Mouse (Mus musculus) urinary bladder, postnatal 10 days (tissue): ENCODE results near the gene Thpo.

Source experiments
- DNase-seq: peaks from one replicate; pipeline ENCODE4 v3.0.0; 2022; ENCODE audit warnings: low spot score

Thpo gene

DNA sequence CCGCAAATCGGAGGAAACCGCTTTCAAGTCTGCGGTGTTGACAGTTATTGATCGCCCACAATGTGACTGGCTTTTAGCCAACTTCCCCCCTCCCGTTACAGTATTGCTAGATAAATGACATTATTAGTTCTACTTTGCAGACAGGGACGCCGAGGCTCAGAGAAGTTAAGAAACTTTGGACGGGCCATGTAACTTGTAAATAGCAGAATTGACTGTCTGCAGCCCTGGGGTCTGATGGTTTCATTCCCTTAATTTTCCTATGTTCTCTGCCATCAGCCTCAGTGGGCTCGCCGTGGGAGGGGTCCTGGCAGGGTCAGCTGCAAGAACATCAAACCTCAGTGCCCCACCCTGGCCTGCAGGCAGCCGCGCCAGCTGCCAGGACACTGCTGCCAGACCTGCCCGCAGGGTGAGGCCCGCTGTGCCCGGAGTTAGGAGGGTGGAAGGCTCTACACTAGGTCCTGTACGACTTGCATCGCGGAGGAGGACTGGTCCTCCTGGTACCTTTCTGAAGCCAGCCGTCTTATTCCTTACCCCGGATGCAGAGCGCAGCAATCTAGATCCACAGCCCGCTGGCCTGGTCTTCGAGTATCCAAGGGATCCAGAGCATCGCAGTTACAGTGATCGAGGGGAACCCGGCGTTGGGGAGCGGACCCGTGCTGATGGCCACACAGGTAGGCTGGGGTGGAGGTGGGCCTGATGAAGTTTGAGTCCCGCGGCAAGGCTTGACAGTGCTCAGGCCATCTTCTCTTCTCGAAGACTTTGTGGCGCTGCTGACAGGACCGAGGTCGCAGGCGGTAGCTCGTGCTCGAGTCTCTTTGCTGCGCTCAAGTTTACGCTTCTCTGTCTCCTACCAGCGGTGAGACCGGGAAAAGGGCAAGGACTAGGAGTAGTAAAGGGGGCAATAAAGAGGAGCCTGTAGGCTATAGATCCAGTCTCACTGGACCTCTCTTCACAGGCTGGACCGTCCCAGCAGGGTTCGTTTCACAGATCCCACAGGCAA lies at the start of gene Thpo:
TSS of gene Thpo (minus strand) at position 781 of the 1,000 bp plus-strand sequence.
- DNase-seq = no peak

DNA sequence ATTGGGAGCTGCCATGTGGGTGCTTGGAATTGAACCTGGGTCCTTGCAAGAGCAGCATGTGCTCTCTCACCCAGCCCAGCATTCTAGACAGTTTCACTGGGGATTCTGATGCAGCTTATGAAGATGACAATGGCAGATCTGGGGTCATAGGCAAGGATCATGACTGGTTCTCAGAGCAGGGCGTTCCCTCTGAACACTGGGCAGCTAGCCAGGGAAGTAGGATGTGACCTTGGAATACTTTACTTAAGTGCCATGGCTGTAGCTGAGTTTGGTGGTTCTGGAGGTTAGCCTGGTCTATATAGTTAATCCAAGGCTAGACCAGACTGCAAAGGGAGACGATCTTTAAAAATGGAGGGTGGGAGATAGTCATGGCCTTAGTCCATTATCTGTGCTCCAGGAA lies 49.6 kb upstream of the Thpo start:
- DNase-seq = no peak

DNA sequence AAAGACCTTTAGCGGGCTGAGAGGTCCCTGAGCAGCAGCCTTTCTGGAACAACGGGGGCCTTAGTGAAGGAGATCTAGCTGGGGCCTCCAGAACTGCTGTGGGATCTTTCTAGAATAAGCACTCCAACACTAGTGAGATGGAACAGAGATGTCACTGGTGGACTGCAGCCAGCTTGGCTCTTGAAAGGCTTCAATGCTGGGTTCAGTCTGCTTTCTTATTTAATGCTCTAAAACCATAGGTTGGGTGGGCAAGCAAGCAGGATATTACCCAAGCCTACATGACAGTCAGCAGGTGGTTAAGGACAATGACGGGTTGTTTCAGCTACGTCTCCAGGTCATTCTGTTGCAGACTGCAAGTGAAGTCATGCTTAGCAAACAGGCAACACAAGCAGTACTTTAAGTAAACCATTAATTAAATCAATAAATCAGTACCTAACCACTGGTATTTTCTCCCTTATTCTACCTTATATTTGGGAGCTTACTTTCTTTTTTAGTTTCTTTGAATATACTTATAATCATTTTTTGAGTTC lies 46.9 kb upstream of the Thpo start:
- DNase-seq = no peak

DNA sequence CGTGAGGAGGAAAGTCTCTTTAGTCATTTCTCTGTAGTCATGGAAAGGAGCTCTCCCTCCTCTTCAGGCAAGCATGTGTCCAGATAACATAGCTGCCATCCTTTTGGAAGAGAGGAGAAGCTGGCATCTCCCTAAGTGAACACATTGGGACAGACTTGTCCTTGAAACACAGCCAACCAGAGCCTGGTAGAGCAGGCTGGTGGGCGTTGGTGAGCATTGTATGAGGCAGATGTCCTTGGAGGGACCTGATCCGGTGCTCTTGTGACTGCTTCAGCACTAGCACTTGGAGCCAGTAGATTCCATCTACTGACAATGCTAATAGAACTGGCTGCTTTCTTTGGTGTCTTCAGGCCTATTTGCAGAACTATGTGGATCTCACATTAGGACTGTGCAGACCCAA lies 45.5 kb upstream of the Thpo start:
- DNase-seq = no peak

DNA sequence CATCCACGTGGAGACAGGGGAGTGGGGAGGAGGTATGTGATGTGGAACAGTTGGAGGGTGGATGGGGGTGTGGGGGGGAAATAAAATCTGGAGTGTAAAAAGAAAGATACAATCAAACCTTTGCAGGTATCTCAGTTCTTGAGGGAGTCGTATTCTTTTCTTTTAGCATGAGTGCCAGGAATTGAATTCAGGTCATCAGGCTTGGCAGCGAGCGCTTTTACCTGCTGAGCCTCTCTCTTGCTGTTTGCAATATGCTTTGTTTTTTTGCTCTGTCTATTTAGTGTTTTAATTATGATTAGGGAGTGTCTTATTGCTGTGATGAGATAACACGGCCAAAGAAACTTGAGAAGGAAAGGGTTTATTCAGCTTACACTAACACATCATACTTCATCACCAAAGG lies 40.7 kb upstream of the Thpo start:
- no peak for DNase-seq

DNA sequence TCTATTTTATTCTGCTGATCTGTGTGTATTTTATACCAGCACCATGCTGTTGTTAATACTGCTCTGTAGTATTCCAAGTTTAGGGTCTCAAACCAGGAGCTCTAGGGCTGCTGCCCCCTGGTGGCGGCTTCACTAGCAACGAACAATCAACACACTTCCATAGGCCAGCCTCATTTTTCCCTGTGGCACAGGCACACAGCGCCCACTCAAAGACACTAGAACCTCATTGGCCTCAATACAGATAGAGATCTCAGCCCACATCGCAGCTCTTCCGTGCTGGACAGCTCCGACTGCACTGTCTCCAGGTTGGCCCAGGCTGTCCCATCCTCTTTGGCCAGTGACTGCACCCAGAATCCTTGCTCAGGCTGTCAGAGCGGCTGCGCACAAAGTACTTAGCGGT lies 30.9 kb upstream of the Thpo start:
- DNase-seq = no peak

DNA sequence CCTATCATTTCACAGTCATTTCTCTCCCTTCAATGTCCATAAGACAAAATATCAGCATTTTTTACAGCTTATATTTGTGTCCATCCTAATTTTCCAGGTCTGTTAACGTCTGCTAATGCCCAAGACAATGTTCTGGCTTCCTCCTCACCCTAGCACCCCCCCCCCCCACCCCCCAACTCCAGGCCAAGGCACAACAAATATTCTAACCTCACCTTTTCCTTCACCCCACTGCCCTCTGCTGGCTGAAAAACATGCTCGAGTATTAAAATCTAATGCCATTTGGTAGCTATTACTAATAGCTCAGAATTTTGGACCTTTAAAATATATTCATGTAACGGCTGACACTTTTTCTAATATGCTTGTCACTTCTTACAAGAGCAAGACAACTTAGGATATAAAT lies 27.4 kb upstream of the Thpo start:
- DNase-seq = no peak

DNA sequence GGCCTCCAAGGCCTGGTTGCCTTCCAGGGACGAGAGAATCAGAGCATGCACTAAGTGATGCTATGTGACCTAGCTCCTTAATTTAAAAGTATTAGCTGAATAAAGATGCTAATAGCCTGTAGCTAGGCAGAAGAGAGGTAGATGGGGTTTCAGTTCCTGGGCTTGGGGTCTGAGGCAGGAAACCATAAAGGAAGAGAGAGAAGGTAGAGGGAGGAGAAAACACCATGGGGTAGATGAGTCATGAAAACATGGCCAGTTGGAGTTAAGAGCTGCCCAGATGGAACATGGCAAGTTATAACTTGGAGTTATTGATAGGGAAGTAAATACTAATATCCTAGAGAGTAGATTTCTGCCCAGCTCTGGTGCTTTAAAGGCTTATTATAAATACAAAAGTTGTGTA lies 23.1 kb upstream of the Thpo start:
- DNase-seq = no peak

DNA sequence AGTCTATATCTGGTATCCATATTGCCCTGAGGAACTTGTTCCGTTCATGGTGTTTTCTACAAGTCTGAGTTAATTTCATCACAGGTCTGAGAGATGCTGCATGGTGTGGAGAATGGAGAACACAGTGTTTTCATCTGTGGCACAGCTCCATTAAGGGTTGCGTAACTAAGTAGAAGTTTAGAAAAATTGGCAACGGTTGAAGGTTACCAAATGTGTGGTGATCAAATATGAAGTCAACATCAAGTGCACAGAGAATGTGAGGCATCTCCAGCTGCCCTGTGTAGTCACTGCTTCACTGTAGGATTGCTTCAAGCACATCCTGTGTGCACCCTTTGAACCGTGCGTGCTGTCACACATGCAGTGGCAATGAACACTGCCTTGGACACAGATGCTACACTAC lies 21.7 kb upstream of the Thpo start:
- no peak for DNase-seq

DNA sequence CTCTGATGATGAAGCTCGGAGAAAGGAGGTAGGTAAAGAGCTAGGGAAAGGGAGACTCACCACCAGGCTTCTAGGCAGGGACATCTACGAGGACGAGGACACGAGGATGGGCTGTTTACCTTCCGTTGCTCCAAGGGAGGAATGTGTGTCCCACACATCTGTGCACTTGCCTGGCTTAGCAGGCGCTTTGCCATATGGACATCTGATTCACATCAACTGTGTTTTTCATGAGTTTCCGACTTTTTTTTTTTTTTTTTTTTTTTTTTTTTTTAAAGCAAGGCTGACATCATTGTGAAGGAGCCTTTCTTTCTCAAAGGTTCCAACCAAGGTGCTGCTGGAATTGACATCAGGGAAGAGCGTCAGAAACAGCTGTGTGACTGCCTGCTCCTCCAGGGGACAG lies 16.2 kb upstream of the Thpo start:
- DNase-seq = no peak

DNA sequence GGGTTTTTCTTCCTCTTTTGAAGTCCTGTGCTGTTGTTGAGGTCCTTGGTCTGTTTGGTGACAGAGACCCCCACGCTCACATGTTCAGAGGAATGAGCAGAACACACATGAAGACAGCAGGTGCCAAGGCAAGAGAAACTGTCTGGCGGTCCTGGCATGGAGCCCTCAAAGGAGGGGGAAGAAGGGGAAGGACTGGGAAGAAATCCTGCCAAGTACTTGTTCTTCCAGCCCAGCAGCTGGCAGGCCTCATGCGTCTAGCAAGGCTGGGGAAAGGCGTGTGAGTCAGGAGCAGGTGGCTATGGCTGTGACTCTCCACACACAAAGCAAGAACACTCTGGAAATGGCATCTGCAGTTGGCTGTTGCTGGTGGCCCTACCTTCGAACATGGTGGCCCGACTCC lies 12.3 kb upstream of the Thpo start:
- no peak for DNase-seq

DNA sequence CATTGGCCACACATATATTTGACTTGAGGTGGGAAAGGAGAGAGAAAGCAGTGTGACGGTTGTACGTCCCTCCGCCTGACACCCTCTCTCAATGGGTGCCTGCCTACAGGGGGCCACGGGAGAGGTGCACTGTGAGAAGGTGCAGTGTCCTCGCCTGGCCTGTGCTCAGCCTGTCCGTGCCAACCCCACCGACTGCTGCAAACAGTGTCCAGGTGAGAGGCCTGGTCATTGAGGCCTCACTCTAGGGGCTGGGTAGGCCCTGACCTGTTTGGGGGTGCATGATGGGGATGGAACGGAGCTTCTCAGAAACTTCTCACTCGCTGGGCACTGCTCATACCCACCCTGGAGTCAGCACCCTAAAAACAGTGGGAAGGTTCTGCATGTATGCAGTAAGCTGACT lies 5.5 kb upstream of the Thpo start:
- no peak for DNase-seq

DNA sequence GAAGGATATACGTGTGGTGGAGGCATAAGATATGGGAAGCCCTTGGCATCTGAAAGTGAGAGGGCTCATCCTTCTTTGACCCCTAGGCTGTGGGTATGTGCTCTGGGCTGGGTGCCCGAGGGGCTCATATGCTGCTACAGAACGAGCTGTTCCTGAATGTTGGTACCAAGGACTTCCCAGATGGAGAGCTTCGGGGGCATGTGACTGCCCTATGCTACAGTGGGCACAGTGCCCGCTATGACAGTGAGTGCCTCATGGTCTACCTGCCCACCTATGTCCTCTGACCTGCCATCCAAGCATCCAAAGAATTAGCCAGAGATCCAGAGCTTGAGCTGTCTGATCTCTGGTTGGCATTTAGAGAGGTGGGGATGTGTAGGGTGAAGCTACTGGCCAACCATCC lies 2.5 kb upstream of the Thpo start:
- no peak for DNase-seq

DNA sequence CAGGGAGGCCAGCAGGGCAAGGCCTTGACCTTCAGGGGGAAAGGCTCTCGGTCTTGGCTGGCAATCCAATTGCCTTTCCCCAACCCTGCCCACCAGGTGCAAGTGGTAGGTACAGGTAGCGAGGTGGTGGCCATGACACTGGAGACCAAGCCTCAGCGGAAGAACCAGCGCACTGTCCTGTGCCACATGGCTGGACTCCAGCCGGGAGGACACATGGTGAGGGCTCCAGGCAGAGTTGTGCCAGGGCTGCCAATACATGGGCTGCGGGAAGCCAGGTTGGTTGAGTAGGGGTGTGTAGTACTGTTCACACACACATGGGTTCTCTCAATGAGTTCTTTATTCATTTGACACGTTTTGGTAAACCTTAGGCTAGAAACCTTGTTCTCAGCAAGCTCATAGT lies 1.9 kb upstream of the Thpo start:
- DNase-seq = no peak

DNA sequence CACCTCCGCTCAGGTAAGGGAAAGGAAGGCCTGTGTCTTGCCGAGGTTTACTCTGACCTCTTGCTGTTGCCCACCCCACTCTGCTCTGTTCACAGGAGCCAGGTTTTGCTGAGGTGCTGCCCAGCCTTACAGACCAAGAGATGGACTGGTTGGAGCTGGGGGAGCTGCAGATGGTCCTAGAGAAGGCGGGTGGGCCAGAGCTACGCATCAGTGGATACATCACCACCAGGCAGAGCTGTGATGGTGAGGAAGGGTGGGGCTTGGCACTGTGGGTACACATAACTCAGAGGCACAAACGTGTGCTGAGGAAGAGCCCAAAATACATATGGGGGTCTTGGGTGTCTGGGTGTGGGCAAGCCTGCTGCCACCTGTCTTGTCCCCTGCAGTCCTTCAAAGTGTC lies 1.3 kb upstream of the Thpo start:
- DNase-seq = no peak

DNA sequence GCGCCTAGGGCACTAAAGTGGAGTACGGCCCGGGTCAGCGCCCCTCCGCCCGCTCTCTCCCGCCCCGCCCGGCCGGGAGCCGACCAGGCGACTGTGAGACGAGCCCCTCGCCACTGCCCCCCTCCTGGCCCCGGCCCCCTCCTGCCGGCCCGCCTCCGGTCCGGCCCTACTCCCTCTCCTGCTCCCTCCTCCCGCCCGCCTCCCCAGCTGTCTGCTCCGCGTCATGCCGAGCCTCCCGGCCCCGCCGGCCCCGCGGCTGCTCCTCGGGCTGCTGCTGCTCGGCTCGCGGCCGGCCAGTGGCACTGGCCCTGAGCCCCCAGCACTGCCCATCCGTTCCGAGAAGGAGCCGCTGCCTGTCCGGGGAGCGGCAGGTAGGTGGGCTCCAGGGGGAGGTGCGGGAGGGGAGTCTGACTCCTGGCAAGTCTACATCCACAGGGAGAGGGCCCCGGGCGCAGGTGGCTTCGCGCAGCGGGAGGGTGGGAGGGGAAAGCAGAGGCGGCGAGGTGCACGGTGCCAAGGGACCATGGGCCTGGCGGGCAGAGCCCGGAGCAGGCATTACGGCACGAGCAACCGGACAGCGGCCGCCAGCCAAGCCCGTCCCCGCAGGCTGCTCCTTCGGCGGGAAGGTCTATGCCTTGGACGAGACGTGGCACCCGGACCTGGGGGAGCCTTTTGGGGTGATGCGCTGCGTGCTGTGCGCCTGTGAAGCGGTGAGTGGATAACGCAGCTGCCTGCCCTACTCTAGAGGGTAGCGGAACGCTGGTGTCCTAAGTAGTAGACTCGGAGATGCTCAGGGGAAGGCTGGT lies 1.2 kb downstream of the Thpo start, which contains the start of gene Chrd:
TSS of gene Chrd (plus strand) at position 203 of the 806 bp plus-strand sequence.
- DNase-seq = no peak

DNA sequence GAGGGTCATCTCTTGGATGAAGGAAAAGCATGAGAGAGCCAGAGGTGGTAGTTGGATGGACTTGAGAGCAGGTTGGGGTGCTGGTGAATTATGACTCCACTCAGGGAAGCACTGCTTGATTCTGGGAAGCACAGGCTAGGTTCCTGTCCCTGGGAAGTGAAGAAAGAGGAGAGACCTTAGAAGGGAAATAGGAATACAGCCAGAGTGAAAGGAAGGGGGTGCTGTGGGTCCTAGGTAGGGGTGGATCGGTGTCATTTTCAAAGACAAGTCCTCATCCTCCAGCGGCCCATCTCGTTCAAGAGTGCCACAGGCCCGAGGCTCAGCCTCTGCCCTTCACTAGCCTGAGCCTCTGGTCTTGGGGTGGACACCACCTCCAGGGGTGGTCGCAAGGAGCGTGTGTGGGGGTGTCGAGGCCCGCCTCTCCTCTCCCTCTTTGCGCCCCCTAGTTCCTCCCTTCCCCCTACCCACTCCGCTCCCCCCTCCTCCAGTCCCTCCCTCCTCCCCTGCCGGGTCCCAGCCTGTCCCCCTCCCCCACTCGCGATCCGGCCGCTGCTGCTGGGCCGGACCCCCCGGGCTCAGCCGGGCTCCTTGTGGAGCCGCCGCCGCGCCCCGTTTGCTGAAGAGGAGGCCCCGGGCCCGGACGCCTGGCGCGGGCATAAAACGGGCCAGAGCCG lies 1.9 kb downstream of the Thpo start:
- DNase-seq = no peak

DNA sequence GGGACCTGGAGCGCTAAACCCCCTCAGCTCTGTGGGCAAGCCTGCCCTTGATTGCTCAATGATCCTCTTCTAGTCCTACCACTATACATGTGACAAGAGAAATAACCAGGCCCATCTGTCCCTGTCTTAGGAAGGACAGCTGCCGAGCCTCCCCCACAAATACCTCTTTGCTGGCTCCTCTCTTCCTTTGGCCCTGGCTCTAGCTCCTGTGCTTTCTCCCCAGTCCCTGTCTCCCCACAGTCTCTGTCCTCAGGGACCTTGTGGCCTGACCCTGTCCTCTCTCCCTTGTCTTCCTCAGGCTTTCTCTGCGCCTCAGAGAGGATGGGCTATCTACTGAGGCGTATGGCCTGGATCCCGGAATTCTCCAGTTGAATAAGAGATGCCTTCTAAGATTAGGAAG lies 2.6 kb downstream of the Thpo start:
- DNase-seq = no peak

DNA sequence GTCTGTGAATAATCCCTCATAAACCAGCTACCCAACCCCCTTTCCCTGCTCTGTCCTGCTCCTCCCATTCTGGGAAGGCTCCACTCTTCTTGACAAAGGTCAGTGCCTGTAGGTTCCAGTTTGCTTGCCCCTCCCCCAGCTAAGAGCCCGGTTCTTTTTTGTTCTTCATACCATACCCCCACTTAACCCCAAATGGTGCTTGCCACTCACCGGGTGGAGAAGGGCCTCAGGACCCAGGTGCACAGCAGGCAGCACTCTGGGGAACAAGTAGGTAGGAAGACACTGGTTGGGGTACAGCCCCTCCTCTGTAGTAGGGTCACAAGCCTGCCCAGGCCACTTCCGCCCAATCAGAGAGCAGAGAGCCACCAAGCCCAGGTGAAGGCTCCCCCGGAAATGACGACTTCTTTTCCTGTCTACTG lies 4.0 kb downstream of the Thpo start:
- no peak for DNase-seq

DNA sequence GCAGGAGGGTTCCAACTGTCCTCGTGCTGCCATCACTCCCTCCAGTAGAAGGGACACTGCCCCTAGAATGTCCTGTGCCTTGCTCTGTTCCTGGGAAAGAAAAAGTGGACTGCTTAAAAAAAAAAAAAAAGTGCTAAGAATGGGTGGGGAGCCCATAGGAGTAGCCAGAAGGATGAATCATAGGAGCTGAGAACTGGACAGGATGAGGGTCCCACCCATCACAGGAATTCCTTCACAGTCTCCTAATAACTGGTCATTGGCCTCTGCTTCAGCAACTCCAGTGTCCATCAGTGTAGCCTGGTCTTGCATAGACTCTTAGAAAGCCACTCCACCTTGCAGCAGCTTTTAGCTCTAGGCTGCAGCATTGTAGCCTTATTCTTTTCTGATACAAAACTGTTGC lies 7.9 kb downstream of the Thpo start:
- no peak for DNase-seq

DNA sequence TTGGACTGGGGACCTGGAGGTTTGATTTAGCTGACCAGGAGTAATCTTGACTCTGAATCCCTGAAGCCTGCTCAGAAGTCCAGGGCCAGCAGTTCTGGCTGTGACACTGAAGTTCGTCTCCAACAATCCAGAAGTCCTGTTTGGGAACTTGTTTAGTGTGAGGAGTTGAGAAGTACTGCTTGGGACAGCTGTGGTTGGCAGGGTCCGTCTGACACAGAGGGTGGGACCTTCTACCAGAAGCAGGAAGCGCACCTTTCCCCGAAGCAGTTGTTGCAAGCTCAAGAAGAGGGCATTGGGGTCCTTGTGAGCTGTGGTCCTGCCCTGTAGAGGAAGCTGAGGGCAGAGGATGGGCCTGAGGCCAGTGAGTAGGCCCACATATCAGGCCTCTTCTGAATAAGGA lies 8.6 kb downstream of the Thpo start:
- DNase-seq = no peak

DNA sequence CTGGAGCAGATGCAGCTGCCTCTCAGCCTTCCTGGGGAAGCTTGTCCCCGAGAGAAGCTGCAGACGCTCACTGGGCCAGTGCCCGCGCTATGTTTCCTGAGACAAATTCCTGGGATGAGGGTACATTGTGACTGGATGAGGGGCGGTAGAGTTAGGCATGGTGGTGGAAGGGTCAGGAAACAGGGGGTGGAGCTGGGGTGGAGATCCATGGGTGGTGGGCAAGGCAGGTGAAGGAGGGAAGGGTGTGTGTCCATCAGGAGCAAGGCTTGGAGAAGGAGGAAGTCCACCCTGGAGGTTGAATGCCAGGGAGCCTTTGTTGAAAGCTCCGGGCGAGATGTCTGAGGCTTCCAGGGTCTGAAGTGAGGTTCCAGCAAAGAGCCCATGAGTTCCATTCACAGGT lies 9.0 kb downstream of the Thpo start:
- no peak for DNase-seq
